Mouse (Mus musculus): ENCODE results near the gene Dync1li1. TPM values are rescaled to one million over a fixed set of nuclear protein-coding genes. Genes with fewer than 3 reads are reported as not detected.

Dync1li1 gene
- total RNA-seq, 2 experiments from 2014 or later, result 110 to 118 TPM

- intact Hi-C loops (cut with DNase I), result no loop called here
- no peak for DNase-seq (ENCODE audit: extremely low spot score in 1 of 2, low spot score in 2 of 2)
These were observed 63.7 kb downstream of the Dync1li1 start for GRCm38 (mm10) chr9:114752311-114752710.

GRCm38 (mm10) chr9:114752863-114753484 is 64.4 kb downstream of the Dync1li1 start:
- intact Hi-C loops (cut with DNase I), result no loop called here
- peak; percentile 85 to 93 for DNase-seq (ENCODE audit: extremely low spot score in 1 of 2, low spot score in 2 of 2)

- intact Hi-C loops (cut with DNase I), result no loop called here
- DNase-seq (ENCODE audit: extremely low spot score in 1 of 2, low spot score in 2 of 2), result no peak
These were observed 69.7 kb downstream of the Dync1li1 start for GRCm38 (mm10) chr9:114758272-114758671.

DNA sequence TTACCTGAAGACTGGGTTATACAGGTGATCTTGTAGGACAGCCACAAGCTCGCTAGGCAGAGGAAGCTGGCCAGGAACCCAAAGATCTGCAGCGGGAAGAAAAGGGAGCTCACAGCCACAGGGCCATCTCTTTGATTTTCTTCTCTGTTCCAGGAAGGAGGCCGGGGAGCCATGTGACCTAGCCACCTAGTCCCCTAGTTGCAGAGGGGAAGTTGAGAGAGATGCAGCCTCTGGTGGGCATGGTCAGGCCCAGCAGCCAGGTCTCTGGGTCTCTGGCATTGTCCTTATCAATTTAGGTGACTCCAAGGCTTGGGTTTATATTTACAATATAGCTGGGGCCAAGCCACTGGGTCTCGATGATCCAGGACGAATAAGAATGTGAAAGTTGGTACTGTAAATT is 70.2 kb downstream of the Dync1li1 start:
- intact Hi-C loops (cut with DNase I), result no loop called here
- DNase-seq (ENCODE audit: extremely low spot score in 1 of 2, low spot score in 2 of 2), result no peak

DNA sequence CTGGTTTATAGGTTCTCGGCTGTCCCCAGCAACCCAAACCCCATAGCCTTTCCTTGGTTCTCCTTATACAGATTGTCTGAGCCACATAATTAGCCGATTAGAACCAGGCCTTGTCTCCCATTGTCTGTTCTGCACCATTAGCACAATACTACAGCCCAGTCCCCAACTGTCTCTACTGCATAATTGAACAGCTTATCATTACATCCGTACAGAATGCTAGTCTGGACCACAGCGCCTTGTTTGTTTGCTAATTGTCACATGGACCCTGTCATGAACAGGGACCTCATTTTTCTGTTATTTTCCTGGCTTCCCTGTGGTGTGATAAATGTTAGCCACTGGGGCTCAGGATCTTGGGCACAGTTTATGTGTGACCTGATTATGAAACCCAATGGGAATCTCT is 71.3 kb downstream of the Dync1li1 start:
- intact Hi-C loops (cut with DNase I), result no loop called here
- DNase-seq (ENCODE audit: extremely low spot score in 1 of 2, low spot score in 2 of 2), result no peak

GRCm38 (mm10) chr9:114760353-114760752 is 71.8 kb downstream of the Dync1li1 start:
- no peak for DNase-seq (ENCODE audit: extremely low spot score in 1 of 2, low spot score in 2 of 2)
- intact Hi-C loops (cut with DNase I), result no loop called here

DNA sequence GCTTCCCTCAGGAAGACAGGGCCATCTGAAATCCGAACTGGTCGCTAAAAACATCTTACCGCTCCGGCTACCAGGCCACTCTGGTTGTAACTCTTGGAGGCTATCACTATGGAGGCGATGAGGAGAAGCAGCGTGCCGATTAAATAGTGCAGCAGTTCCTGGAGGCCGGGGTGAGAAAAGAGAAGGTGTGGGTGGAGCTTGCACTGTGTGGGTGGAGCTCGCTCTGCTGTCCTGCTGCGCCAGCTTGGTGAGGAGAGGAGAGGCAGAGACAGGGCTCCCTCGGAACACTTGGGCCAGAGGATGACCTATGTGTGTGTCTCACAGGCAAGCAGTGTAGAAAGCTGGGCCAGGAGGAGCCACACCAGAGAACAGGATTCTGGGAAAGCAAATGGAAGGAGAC is 73.3 kb downstream of the Dync1li1 start:
- no peak for DNase-seq (ENCODE audit: extremely low spot score in 1 of 2, low spot score in 2 of 2)
- intact Hi-C loops (cut with DNase I), result no loop called here

- DNase-seq (ENCODE audit: extremely low spot score in 1 of 2, low spot score in 2 of 2), result peak in 1 of 2 experiments; percentile 49
- intact Hi-C loops (cut with DNase I), result no loop called here
These were observed 74.8 kb downstream of the Dync1li1 start for GRCm38 (mm10) chr9:114763341-114763740.

DNA sequence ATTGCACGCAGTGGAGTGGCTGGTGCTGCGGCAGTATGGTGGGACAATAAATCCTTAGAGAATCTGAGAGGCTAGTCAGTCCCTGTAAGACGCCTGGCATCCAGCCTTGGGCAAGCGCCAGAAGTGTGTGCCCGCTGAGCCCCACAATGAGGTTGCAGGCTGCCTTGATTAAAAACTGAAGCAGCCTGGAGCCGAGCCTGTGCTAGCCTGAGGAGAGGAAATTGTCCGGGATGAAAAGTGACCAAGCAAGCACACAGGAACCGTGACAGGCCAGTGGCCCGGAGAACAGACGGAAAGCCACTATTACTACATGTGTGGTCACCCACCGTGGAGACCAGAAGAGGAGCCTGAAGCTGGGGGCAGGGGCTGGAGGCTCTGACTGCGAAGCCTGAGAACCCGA is 78.4 kb downstream of the Dync1li1 start:
- intact Hi-C loops (cut with DNase I), result no loop called here
- peak; percentile 75 for DNase-seq (ENCODE audit: extremely low spot score in 1 of 2, low spot score in 2 of 2)

DNA sequence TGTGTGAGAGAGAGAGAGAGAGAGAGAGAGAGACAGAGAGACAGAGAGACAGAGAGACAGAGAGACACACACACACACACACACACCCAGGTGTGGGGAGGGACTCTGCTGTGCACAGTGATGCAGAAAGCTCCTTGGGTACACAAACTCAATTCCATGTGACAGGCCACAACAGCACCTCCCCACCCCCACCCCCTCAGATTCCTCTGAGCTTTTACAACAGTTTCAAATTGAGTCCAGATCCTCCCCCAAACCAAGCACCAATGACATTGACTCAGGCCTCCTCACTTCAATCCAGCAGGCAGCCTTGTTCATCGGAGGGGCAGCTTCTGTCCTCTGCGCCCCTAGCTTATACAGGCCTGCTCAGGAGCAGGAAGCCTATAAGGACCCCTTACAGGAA is 78.9 kb downstream of the Dync1li1 start:
- no peak for DNase-seq (ENCODE audit: extremely low spot score in 1 of 2, low spot score in 2 of 2)
- intact Hi-C loops (cut with DNase I), result no loop called here

DNA sequence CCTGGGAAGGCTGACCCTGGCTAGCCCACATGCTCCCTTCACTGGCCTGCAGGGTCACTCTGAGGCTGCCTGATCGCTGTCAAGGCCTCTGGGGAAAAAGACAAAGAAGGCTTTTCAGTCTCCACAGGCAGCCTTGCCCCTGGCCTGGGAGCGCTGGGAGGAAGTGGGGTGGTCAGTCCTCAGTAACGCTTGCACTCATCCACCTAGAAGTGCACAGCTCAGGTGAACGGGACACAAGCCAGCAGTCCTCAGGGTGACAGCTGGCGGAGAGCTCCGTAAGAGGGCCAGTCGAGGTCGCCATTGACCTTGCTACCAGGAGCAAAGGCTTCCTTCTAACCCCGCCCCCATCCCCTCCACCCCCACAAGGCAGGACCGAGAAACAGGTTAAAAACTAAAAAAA is 79.5 kb downstream of the Dync1li1 start:
- DNase-seq (ENCODE audit: extremely low spot score in 1 of 2, low spot score in 2 of 2), result no peak
- intact Hi-C loops (cut with DNase I), result no loop called here

- intact Hi-C loops (cut with DNase I), result no loop called here
- DNase-seq (ENCODE audit: extremely low spot score in 1 of 2, low spot score in 2 of 2), result no peak
These were observed 81.6 kb downstream of the Dync1li1 start for GRCm38 (mm10) chr9:114770224-114770623.

DNA sequence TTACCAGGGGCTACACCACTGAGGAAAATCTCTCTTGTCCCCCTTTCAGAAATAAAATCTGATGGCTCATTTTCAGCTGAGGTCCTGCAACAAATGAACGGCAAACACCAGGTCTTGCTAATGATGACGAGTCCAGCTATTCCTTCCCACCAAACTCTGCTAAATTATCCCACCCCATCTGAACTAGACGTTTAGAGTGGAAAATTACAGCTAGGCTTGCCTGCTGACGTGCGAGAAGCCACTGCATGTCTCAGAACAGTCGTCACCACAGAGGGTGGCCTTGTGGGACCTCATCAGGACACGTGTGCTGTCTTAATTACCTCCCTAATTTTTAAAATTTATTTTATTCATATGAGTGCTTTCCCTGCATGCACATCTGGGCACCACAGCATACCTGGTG is 83.0 kb downstream of the Dync1li1 start:
- intact Hi-C loops (cut with DNase I), result no loop called here
- no peak for DNase-seq (ENCODE audit: extremely low spot score in 1 of 2, low spot score in 2 of 2)

Other genes starting within 250 kb of the Dync1li1 start
- gene Ccr4, start 183.9 kb upstream of the Dync1li1 start, total RNA-seq (2021), result not detected
- not detected for gene C130032M10Rik, start 173.1 kb upstream of the Dync1li1 start, total RNA-seq (2021)
- gene Trim71, start 124.4 kb upstream of the Dync1li1 start, total RNA-seq (2021), result under 1 TPM; 0.26 TPM
- gene Cnot10, start 48.6 kb upstream of the Dync1li1 start, total RNA-seq (2021), result 10 to 100 TPM; 50.8 to 52.2 TPM
- gene Cmtm6, start 42.3 kb downstream of the Dync1li1 start, total RNA-seq (2021), result 10 to 100 TPM; 24.5 to 25.5 TPM
- gene Cmtm7, start 93.1 kb downstream of the Dync1li1 start, total RNA-seq (2021), result 1 to 10 TPM; 4.1 to 5.3 TPM
- gene Cmtm8, start 155.4 kb downstream of the Dync1li1 start, total RNA-seq (2021), result 1 to 10 TPM; 2.1 to 2.5 TPM
- 100 to 1,000 TPM; 106 to 108 TPM for gene Gpd1l, start 245.2 kb downstream of the Dync1li1 start, total RNA-seq (2021)

Data from left cerebral cortex, postnatal 10 days (tissue).